Mouse (Mus musculus) intestine, embryonic 16.5 days (tissue): ENCODE measurements around the gene Cmss1. TPM values are rescaled to one million over a fixed set of nuclear protein-coding genes. Genes with fewer than 3 reads are reported as not detected.

ENCODE experiments used
- ATAC-seq: fragments of 200-750 bp; cut with Nextera tagmentation; 2 replicates; pipeline ENCODE4 v1.8.0; 2017; ENCODE audit warnings: moderate TSS enrichment, moderate library complexity
- H3K27ac ChIP-seq: fragments of 300-500 bp; sonication (generic); 2 replicates; pipeline ENCODE4 v1.5.1; 2014; ENCODE audit warnings: mild to moderate bottlenecking, low read length
- H3K27me3 ChIP-seq: fragments of 300-500 bp; sonication (generic); replicated peaks from 2 replicates; pipeline ENCODE4 v1.6.1; 2014; ENCODE audit warnings: low read length, control low read depth, mixed read lengths; ENCODE audit not compliant: control insufficient read depth, insufficient read depth
- H3K36me3 ChIP-seq: fragments of 300-500 bp; sonication (generic); 2 replicates; pipeline ENCODE4 v1.6.1; 2014; ENCODE audit warnings: low read length, control low read depth; ENCODE audit not compliant: control insufficient read depth, insufficient read depth
- H3K4me1 ChIP-seq: fragments of 300-500 bp; sonication (generic); 2 replicates; pipeline ENCODE4 v1.6.1; 2014; ENCODE audit warnings: low read length, control low read depth, mixed read lengths; ENCODE audit not compliant: control insufficient read depth, insufficient read depth
- H3K4me2 ChIP-seq: fragments of 300-500 bp; sonication (generic); 2 replicates; pipeline ENCODE4 v1.6.1; 2014; ENCODE audit warnings: low read depth, low read length, control low read depth
- H3K4me3 ChIP-seq: fragments of 300-500 bp; sonication (generic); 2 replicates; pipeline ENCODE4 v1.5.1; 2014; ENCODE audit warnings: mild to moderate bottlenecking, low read length
- H3K9ac ChIP-seq: fragments of 300-500 bp; sonication (generic); 2 replicates; pipeline ENCODE4 v1.6.1; 2014; ENCODE audit warnings: low read depth, low read length
- H3K9me3 ChIP-seq: fragments of 300-500 bp; sonication (generic); 2 replicates; pipeline ENCODE4 v1.6.1; 2016; ENCODE audit warnings: low read length, control low read depth; ENCODE audit not compliant: control insufficient read depth
- WGBS: fragments of 180-500 bp; shearing (Covaris S2); extraction: QIAGEN DNeasy Blood & Tissue Kit; methylation state at CpG from one replicate; pipeline ENCODE4 v1.1.7; 2014; 5-methylcytosine and 5-hydroxymethylcytosine counted together
- polyA plus RNA-seq: library from polyadenylated mRNA; unstranded; fragments of >200 nt; fragmentation: Nextera tagmentation; extraction: Ambion mirVana; gene quantifications from 2 replicates; pipeline ENCODE4 v1.2.1, GENCODE M21; 2015

The Cmss1 gene
- polyA plus RNA-seq, 1 experiment from 2014 or later, result 41.4 TPM

DNA sequence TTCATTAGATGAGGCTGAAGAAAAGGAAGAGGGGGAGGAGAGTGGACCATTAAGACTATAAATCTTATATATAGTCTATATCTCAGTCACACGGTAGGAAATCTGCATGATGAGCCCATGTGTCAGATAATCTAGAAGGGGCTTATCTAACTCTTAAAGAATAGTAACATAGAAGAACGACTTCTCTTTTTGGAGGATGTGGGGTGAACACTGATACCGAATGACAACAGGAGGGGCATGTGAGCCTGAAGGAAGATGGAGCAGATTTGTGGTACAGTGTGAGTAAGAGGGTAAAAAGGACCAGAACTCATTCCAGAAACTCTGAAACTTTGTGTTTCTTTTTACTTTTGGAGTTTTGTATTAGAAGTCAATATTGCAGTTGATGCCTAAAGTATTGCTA lies 97.6 kb downstream of the Cmss1 start:
- no peak for ATAC-seq
- 80% methylated on average over 3 of the region's 3 CpGs for WGBS

DNA sequence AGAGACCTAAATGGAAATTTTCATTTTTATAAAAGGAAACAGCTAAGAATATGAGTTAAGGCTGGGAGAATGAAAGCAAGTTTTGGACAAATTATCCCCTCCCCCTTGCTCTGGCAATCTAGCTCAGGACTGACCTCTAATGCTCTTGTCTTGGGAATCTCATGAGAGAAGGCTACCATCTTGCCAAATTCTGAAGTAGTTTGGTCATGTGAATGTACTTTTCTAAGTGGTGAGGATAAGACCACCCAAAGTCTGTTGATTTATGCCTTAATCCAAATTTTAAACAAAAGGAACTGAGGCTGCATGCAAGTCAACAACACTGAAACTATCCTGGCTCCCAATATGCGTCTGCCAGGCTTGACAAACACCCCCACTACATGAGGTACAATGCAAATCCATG lies 98.3 kb downstream of the Cmss1 start:
- H3K4me1 ChIP-seq, result 0 out of 2 replicates have a peak, but pooled peaks cover 5% of the 10 kb centered on the region
- WGBS, result 53% methylated on average over 1 of the region's 1 CpGs
- no peak overlapping the region for H3K4me2 ChIP-seq
- H3K27ac ChIP-seq, result no peak overlapping the region
- no peaks in the 10 kb centered on the region for H3K9me3 ChIP-seq
- no peaks in the 10 kb centered on the region for H3K36me3 ChIP-seq
- H3K4me3 ChIP-seq, result no peak overlapping the region
- H3K27me3 ChIP-seq, result no peaks in the 10 kb centered on the region
- no peak overlapping the region for H3K9ac ChIP-seq
- peak; percentile 65 for ATAC-seq

More for the DNA sequence above, 97.6 kb downstream of the Cmss1 start:
- Histone ChIP-seq H3K4me2 (no peak overlapping the region), H3K4me3 (no peak overlapping the region), H3K27ac (no peak overlapping the region), H3K27me3 (no peaks in the 10 kb centered on the region), H3K9ac (no peak overlapping the region), H3K4me1 (0 out of 2 replicates have a peak, but pooled peaks cover 5% of the 10 kb centered on the region), H3K36me3 (no peaks in the 10 kb centered on the region), H3K9me3 (no peaks in the 10 kb centered on the region)

DNA sequence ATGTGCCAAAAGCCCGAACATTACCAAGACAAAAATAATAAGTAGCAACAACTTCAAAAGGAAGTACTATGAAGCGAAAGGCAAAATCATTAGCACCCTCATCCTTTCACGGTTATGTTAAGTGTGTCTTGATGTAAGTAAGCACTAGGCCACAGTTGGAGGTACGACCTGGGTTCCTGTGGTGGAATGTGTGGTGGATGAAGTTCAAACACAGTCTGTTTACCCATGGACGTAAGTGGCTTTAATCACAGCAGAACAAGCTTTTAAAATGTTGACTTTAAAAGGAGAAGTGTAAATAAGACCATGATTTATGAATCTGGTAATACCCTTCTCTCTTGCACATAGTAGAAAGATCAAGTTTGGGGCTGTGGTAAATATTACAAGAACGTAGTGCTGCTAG lies 100.5 kb downstream of the Cmss1 start:
- peak; percentile 34; the same call in 1 of the 2 replicates for ATAC-seq
- Histone ChIP-seq H3K27ac (no peak overlapping the region), H3K9ac (no peak overlapping the region), H3K36me3 (no peaks in the 10 kb centered on the region), H3K4me2 (no peak overlapping the region), H3K27me3 (no peaks in the 10 kb centered on the region), H3K4me3 (no peak overlapping the region), H3K9me3 (no peaks in the 10 kb centered on the region), H3K4me1 (0 out of 2 replicates have a peak, but pooled peaks cover 5% of the 10 kb centered on the region)
- 51% methylated on average over 6 of the region's 6 CpGs for WGBS

DNA sequence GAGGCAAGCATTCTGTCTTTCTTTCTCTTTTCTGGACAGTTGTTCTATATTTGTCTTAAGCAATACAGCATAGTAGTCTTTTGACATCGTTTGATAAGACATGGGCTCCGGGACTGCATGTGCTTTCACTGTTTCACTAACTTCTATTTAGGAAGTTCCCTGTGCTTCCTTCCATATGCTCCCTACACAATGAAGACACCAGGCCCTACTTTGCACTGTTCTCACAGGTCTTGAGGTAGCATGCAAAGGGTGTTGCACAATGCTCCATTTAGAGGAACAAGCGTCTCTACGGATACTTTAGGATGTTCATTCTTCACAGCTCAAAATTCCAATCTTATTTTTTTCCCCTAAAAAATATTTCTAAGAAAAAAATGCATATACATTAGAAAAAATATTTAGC lies 101.9 kb downstream of the Cmss1 start:
- 82% methylated on average over 4 of the region's 4 CpGs for WGBS
- H3K4me1 ChIP-seq, result peaks cover 9% of the 10 kb centered on the region; the same call in 1 of the 2 replicates
- no peak overlapping the region for H3K4me2 ChIP-seq
- no peaks in the 10 kb centered on the region for H3K27me3 ChIP-seq
- ATAC-seq, result no peak
- no peak overlapping the region for H3K9ac ChIP-seq
- no peak overlapping the region for H3K4me3 ChIP-seq
- H3K27ac ChIP-seq, result no peak overlapping the region
- H3K36me3 ChIP-seq, result no peaks in the 10 kb centered on the region
- H3K9me3 ChIP-seq, result no peaks in the 10 kb centered on the region

DNA sequence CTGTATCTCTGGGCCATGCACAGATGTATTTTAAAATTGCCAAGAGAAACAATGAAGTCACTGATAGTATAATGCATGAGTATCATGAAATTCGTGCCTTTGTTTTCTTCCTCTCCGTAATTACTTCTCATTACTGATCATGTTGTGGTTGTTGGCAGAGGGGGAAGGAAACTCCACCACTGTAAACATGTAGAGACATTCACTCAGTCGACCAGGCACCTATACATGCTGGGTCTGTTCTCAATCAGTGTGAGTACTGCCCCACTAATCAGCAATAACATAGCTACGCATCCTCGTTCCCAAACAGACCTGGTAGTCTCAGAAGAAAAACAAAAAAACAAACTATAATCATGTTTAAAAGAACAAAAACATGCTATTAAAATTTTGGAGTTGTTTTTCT lies 103.9 kb downstream of the Cmss1 start:
- H3K9me3 ChIP-seq, result no peaks in the 10 kb centered on the region
- H3K36me3 ChIP-seq, result no peaks in the 10 kb centered on the region
- peaks cover 9% of the 10 kb centered on the region; the same call in 1 of the 2 replicates for H3K4me1 ChIP-seq
- no peaks in the 10 kb centered on the region for H3K27me3 ChIP-seq
- H3K9ac ChIP-seq, result no peak overlapping the region
- no peak overlapping the region for H3K4me3 ChIP-seq
- H3K27ac ChIP-seq, result no peak overlapping the region
- ATAC-seq, result no peak
- H3K4me2 ChIP-seq, result no peak overlapping the region
- WGBS, result 67% methylated on average over 5 of the region's 5 CpGs

DNA sequence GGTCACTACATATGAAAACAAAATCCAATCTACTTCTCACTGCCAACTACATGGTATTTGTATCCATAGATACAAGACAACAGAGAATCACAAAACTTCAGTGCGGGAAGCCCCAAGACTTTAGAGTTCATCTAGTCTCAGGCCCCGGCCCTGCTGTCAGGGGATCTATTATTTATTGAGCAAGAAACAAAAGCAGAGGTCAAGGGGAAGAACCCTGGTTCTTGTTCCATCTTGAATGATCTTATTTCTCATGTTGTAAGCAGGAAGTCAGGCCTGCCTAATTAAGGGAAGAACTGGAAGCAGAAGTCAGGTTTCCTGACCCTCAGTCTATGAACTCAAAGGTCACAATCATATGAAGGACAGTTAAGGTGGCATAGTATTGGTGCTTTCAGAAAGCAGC lies 104.4 kb downstream of the Cmss1 start:
- Histone ChIP-seq H3K4me1 (peaks cover 9% of the 10 kb centered on the region; the same call in 1 of the 2 replicates), H3K4me3 (no peak overlapping the region), H3K27me3 (no peaks in the 10 kb centered on the region), H3K4me2 (no peak overlapping the region), H3K9me3 (no peaks in the 10 kb centered on the region), H3K27ac (no peak overlapping the region), H3K9ac (no peak overlapping the region), H3K36me3 (no peaks in the 10 kb centered on the region)
- no peak for ATAC-seq
- 43% methylated on average over 2 of the region's 2 CpGs for WGBS

DNA sequence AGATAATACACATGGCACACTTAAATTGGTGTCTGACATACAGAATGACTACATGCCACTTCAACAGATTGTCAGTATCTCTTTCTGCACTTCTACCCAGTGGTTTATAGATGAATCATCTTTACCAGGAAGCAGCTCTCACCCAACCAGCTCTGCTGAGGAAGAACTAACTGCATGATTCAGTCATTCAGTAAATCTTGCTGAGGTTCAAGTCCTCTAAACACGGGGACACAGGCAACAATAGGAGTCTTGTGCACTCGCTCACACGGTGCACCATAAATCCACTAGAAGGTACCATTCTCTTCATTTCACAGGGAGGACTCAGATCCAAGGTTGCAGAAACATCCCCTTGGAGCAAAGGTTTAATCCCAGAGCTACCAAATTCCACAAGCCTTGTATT lies 105.8 kb downstream of the Cmss1 start:
- no peak overlapping the region for H3K4me3 ChIP-seq
- no peaks in the 10 kb centered on the region for H3K27me3 ChIP-seq
- WGBS, result 44% methylated on average over 3 of the region's 3 CpGs
- no peak overlapping the region for H3K4me2 ChIP-seq
- H3K36me3 ChIP-seq, result no peaks in the 10 kb centered on the region
- peak; percentile 80 for ATAC-seq
- H3K9me3 ChIP-seq, result no peaks in the 10 kb centered on the region
- H3K27ac ChIP-seq, result no peak overlapping the region
- H3K9ac ChIP-seq, result no peak overlapping the region
- peaks cover 16% of the 10 kb centered on the region; the same call in 1 of the 2 replicates for H3K4me1 ChIP-seq

DNA sequence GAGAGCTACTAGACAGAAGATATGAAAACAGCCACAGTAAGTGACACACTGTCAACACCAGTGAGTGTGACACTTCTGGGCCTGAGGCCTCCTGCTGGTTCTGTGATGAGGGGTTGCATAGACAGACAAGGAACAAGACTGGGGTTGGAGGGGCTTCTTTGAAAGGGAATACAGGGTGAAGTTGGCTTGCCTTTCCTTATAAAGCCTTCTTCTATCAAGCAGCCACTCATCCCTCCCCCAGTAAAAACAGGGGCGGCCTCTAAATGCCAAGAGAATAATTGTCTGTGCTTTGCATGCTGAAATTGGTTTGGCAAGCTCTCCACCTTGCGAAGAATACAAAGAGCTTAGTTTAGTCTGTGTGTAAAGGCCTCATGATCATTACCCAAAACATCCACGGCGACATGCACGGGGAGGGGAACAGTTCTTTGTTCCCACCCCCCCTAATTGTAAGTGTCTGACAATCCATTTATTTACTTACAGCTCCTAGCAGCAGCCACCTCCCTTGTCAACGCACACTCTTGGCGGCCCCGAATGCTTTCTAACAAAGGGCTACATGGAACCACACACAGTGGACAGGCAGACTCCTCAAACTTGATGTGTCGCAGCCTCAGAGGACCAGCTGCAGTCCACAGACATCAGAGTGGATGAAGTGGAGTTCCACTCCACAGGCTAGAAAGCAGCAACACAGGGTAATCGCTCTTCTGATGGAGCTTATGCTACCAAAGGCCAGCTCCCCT lies 110.1 kb downstream of the Cmss1 start:
- 65% methylated on average over 10 of the region's 10 CpGs for WGBS
- Histone ChIP-seq H3K36me3 (no peaks in the 10 kb centered on the region), H3K27ac (no peak overlapping the region), H3K4me1 (peaks cover 12% of the 10 kb centered on the region; the same call in 1 of the 2 replicates), H3K9me3 (no peaks in the 10 kb centered on the region), H3K9ac (no peak overlapping the region), H3K4me2 (no peak overlapping the region), H3K4me3 (no peak overlapping the region), H3K27me3 (no peaks in the 10 kb centered on the region)
- 0 out of 2 replicates have a peak, but pooled peaks have one; percentile 2 for ATAC-seq

DNA sequence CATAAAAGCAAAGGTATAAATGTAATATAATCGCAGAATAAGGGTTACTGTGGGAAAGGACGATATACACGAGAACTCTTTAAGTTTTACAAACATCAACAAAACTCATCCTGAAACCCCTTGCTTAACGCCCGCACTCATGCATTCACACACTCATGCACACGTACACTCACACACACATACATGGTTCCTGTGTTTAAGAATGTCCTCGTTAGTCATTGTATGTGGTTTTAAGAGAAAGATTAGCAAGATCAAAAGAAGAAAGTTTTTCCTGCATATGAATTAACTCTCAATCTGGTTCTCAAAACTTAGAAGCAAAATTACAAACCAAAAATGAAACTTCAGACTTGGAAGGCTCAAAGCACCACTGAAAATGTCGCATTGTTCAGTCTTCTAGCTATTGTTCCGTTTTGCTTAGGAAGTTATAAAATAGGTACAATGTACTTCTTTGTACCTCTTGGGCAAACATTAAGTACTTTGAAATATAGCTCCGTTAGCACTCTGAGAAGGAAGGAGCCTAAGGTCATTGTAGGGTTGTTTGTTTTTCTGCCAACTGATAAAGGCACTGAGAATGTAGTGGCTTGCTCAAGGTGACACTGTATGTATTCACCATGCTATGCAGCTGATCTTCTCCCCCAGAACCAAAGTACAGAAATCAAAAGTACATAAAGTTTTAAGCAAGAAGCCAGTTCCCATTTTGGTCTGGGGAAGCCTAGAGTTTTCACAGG lies 111.0 kb downstream of the Cmss1 start:
- WGBS, result 73% methylated on average over 10 of the region's 10 CpGs
- ATAC-seq, result peak; percentile 90
- no peak overlapping the region for H3K9ac ChIP-seq
- no peaks in the 10 kb centered on the region for H3K36me3 ChIP-seq
- no peaks in the 10 kb centered on the region for H3K27me3 ChIP-seq
- H3K27ac ChIP-seq, result no peak overlapping the region
- H3K4me2 ChIP-seq, result 0 out of 2 replicates have a peak overlapping the region, but pooled peaks have one; percentile 9
- H3K4me1 ChIP-seq, result peaks cover 12% of the 10 kb centered on the region; the same call in 1 of the 2 replicates
- H3K4me3 ChIP-seq, result no peak overlapping the region
- H3K9me3 ChIP-seq, result no peaks in the 10 kb centered on the region
